Mouse (Mus musculus) right cerebral cortex, postnatal 10 days (tissue): ENCODE measurements around the gene Rhox3a.
"Not testable (repeated sequence)": the region's sequence is repeated elsewhere in the genome, so short reads cannot be mapped to it uniquely, and the experiment has no call there.

Experiments used
- DNase-seq, 2 experiments: peaks; one replicate each; pipeline ENCODE4 v3.0.0; 2021; ENCODE audit warnings: low spot score in 2 of 2

The Rhox3a gene

DNA sequence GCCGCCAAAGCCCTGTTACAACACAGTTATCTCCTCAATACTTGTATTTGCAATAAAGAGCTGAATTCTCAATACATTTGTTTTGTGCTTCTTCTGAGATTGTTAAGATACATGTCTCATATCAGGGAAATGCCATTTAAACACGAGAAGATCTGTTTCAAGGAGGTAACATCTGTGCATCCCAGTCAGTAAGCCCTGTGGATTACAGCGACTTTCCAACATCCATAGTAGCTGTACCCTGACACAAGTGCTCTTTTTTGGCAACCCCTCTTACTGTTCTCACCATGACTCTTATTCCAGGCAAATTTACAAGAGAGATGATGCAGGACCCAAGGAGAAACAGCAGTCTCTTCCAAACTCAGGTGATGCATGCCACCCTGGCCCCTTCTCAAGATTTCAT is at the start of gene Rhox3a:
Gene Rhox3a (plus strand): TSS at position 301 of the 400 bp plus-strand sequence.
- not testable (repeated sequence) for DNase-seq

DNA sequence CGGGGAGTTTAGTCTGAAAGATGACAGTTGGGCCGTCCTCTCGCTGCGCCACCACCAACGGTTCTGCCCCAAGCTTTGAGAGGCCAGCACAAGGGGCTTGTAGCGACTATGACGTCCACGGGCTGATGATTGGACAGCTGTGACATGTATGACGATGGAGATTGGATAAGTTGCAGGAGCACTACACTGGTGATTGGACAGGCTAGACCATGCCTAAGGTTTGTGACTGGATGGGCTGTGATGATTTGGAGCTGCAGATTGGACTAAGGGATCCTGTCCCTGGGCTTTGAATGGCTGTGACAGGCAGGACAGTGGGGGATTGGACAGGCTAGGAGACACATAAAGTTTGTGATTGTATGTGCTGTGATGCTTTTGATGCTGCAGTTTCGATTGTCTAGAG is 38.8 kb upstream of the Rhox3a start, which contains the start of gene Gm9:
Gene Gm9 (minus strand): TSS at position 101 of the 400 bp plus-strand sequence.
- DNase-seq: no peak

DNA sequence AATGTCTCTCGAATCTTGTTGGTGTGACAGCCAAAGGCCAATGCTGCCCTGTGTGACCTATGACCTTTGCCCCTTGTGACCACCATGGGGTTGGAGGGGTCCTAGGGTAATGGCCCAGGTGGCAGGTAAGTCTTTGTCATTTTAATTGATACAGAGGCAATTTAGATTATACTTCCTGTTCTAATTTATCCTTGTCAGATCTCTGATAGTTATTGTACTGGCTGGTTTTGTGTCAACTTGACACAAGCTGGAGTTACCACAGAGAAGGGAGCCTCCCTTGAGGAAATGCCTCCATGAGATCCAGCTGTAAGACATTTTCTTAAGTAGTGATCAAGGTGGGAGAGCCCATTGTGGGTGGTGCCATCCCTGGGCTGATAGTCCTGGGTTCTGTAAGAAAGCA is 27.6 kb upstream of the Rhox3a start, which contains the start of gene Rhox1:
Gene Rhox1 (minus strand): TSS at position 101 of the 400 bp plus-strand sequence.
- DNase-seq: not testable (repeated sequence)

DNA sequence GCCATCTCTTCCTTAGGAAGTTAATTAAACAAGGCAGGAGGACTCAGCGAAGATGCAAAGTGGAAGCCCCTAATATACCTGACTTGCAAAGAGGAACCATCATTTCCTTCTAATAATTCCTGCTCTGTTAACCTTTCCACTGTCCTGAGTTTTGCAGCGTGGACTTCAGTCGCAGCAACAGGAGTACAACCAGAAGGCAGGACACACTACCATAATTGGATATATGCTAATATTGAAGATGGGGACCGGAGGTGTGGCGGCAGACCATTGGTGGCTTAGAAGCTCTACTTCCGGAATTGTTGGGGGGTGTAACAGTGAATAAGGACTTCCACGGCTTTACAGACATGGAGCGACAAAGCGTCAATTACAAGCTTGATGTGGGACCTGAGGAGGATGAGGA is 5.0 kb upstream of the Rhox3a start, which contains the start of gene Rhox2a:
Gene Rhox2a (plus strand): TSS at position 301 of the 400 bp plus-strand sequence.
- not testable (repeated sequence) for DNase-seq

DNA sequence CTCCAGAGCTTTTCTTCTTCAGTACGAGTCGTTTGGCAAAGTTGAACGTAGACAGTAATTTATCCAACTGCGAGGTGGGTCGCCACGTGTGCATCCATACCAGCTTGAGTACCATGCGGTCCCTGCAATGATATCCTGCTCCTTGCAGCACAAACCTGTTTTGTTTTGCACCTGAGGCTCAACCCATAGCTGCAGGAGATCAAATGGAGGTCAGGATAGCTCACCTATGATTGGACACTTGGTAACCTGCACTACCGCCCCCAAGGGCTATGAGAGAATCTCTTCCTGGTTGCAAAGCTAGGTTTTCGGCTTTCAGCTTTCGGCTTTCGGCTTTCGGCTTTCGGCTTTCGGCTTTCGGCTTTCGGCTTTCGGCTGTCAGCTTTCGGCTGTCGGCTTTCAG is 15.3 kb downstream of the Rhox3a start, which contains the start of gene Rhox4a:
Gene Rhox4a (plus strand): TSS at position 301 of the 400 bp plus-strand sequence.
- not testable (repeated sequence) for DNase-seq
